Mouse (Mus musculus): ENCODE results near the gene Mup21. TPM values are rescaled to one million over a fixed set of nuclear protein-coding genes. Genes with fewer than 3 reads are reported as not detected.
"Not testable (repeated sequence)": the region's sequence is repeated elsewhere in the genome, so short reads cannot be mapped to it uniquely, and the experiment has no call there.

Mup21 gene
- total and polyA plus RNA-seq, 2 experiments: 0.20 to 5.9 TPM

DNA sequence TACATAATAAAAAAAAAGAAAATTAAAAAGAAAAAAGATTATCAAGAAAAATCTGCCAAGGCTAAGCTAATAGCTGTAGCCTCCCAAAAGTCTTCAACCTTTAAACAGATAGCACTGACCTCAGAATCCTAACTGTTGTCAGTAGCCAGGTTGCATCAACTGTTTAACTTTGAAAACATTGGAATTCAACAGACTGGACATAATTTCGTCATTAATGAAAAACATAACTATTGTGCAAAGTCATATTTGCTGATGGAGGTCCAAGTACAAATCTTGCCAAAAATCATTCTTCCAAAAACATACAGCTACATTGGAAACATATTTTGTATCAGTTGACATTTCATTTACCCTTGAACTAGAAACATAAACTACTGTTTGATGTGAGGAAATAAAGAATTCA, 7.7 kb upstream of the Mup21 start:
- no peak overlapping the region for H3K27ac ChIP-seq (replicated peaks; ENCODE audit: insufficient read depth, low read depth, low read length)
- no peaks in the 10 kb centered on the region for H3K27me3 ChIP-seq (ENCODE audit: control insufficient read depth, insufficient read depth, low read length)
- WGBS: 12% methylated on average over 1 of the region's 1 CpGs
- no peaks in the 10 kb centered on the region for H3K4me1 ChIP-seq (ENCODE audit: control insufficient read depth, insufficient read depth, low read length)
- no peak overlapping the region for H3K9ac ChIP-seq (ENCODE audit: low read depth, low read length)
- no peaks in the 10 kb centered on the region for H3K79me2 ChIP-seq (ENCODE audit: control insufficient read depth, insufficient read depth, low read length)
- TF ChIP-seq CTCF (IDR thresholded peaks at IDR 0.05; ENCODE audit: low read depth, low read length) (no peak), POLR2A (IDR thresholded peaks at IDR 0.05; ENCODE audit: extremely low read depth, insufficient read depth, low read length) (no peak)
- no peaks in the 10 kb centered on the region for H3K36me3 ChIP-seq (ENCODE audit: control insufficient read depth, insufficient read depth, low read length)
- peak; percentile 92 for DNase-seq (ENCODE audit: extremely low read depth, low read depth, low spot score)
- H3K4me3 ChIP-seq (ENCODE audit: insufficient read depth, low read depth, low read length): no peak overlapping the region

DNA sequence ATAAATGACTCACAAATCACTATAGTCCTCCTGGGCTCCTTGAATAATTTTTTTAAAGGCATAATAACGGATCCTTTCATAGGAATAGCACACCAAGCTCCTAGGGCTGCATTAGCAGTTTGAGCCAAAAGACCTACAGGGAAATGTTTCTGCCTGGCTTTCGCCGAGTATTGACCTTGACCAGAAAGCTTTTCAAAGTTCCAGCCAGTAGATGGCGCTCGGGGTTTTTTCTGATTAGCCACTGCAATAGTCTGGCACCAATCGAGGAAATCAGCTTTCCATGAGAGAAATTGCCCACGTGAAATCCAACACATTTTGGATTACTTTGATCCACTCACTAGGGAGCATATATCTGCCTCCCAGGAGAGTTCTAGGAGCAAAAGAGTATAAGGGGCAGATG, 17.0 kb downstream of the Mup21 start:
- Histone ChIP-seq H3K27me3 (ENCODE audit: control insufficient read depth, insufficient read depth, low read length) (no peaks in the 10 kb centered on the region), H3K9ac (ENCODE audit: low read depth, low read length) (no peak overlapping the region), H3K36me3 (ENCODE audit: control insufficient read depth, insufficient read depth, low read length) (no peaks in the 10 kb centered on the region), H3K4me1 (ENCODE audit: control insufficient read depth, insufficient read depth, low read length) (no peaks in the 10 kb centered on the region), H3K27ac (replicated peaks; ENCODE audit: insufficient read depth, low read depth, low read length) (no peak overlapping the region), H3K4me3 (ENCODE audit: insufficient read depth, low read depth, low read length) (no peak overlapping the region), H3K79me2 (ENCODE audit: control insufficient read depth, insufficient read depth, low read length) (no peaks in the 10 kb centered on the region)
- TF ChIP-seq POLR2A (IDR thresholded peaks at IDR 0.05; ENCODE audit: extremely low read depth, insufficient read depth, low read length) (no peak), CTCF (IDR thresholded peaks at IDR 0.05; ENCODE audit: low read depth, low read length) (no peak)
- DNase-seq (ENCODE audit: extremely low read depth, low read depth, low spot score): peak; percentile 54
- 70% methylated on average over 7 of the region's 7 CpGs for WGBS

DNA sequence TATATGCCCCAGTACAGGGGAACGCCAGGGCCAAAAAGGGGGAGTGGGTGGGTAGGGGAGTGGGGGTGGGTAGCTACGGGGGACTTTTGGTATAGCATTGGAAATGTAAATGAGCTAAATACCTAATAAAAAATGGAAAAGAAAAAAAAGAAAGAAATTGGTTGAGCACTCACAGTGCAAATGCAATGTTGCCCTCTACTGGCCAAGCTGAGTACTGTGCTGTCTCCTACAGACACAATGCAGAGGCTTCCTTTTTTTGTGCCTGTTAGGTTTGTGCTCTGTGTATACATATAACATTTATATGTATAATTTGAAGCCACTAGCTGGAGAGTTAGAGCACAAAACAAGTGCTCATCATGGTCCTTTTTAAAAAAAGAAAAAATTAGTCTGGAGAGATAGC, 47.3 kb downstream of the Mup21 start:
- not testable (repeated sequence) for H3K79me2 ChIP-seq (ENCODE audit: control insufficient read depth, insufficient read depth, low read length); H3K27me3 ChIP-seq (ENCODE audit: control insufficient read depth, insufficient read depth, low read length); H3K4me3 ChIP-seq (ENCODE audit: insufficient read depth, low read depth, low read length); H3K4me1 ChIP-seq (ENCODE audit: control insufficient read depth, insufficient read depth, low read length); H3K9ac ChIP-seq (ENCODE audit: low read depth, low read length); H3K27ac ChIP-seq (replicated peaks; ENCODE audit: insufficient read depth, low read depth, low read length)
- peaks cover 12% of the 10 kb centered on the region for H3K36me3 ChIP-seq (ENCODE audit: control insufficient read depth, insufficient read depth, low read length)
- WGBS: 64% methylated on average over 2 of the region's 2 CpGs
- DNase-seq (ENCODE audit: extremely low read depth, low read depth, low spot score): peak; percentile 56
- peak; percentile 34; the same call in 1 of the 2 replicates for TF ChIP-seq CTCF (IDR thresholded peaks at IDR 0.05; ENCODE audit: low read depth, low read length)

Other genes with a start within 250 kb of the Mup21 start
- gene Mup20, start 96.7 kb downstream of the Mup21 start, total RNA-seq (2014; rRNA removed): 305 and 383 TPM in 2 replicates
- 14.3 and 24.3 TPM in 2 replicates for gene Mup20, start 96.7 kb downstream of the Mup21 start, polyA plus RNA-seq (2012; rRNA removed)
- gene Mup3, start 63.5 kb downstream of the Mup21 start, total RNA-seq (2014; rRNA removed): 3,491 and 9,418 TPM in 2 replicates
- 796 and 1,349 TPM in 2 replicates for gene Mup3, start 63.5 kb downstream of the Mup21 start, polyA plus RNA-seq (2012; rRNA removed)
- 0.27 and 0.37 TPM in 2 replicates for gene Zfp37, start 80.2 kb upstream of the Mup21 start, total RNA-seq (2014; rRNA removed)
- 0.05 and 0.06 TPM in 2 replicates for gene Zfp37, start 80.2 kb upstream of the Mup21 start, polyA plus RNA-seq (2012; rRNA removed)
- gene Slc31a2, start 111.7 kb upstream of the Mup21 start, total RNA-seq (2014; rRNA removed): 9.7 and 10.2 TPM in 2 replicates
- 9.3 and 12.8 TPM in 2 replicates for gene Slc31a2, start 111.7 kb upstream of the Mup21 start, polyA plus RNA-seq (2012; rRNA removed)
- 22.7 and 24.5 TPM in 2 replicates for gene Fkbp15, start 209.7 kb upstream of the Mup21 start, total RNA-seq (2014; rRNA removed)
- gene Fkbp15, start 209.7 kb upstream of the Mup21 start, polyA plus RNA-seq (2012; rRNA removed): 17.4 and 20.0 TPM in 2 replicates
- 88.4 and 91.4 TPM in 2 replicates for gene Slc31a1, start 209.9 kb upstream of the Mup21 start, total RNA-seq (2014; rRNA removed)
- gene Slc31a1, start 209.9 kb upstream of the Mup21 start, polyA plus RNA-seq (2012; rRNA removed): 75.3 and 81.5 TPM in 2 replicates

Measured in liver, adult 2 months (tissue).